Mouse (Mus musculus) urinary bladder, postnatal 36 days (tissue): ENCODE measurements at regions not wholly inside any gene's neighbourhood (a gene's known extent, or its start where the extent isn't known, plus 50 kb on each side); places are given as distances from the start of the nearest gene placed in this dataset.

Experiments used
- DNase-seq, 2 experiments: peaks; one replicate each; pipeline ENCODE4 v3.0.0; 2022; ENCODE audit warnings: low spot score in 2 of 2, mixed read lengths in 1 of 2

- DNase-seq = no peak
Observed at GRCm38 (mm10) chr14:40758441-40758840, 134.6 kb downstream of the Sh2d4b start.

GRCm38 (mm10) chr14:40740541-40740940 lies 152.5 kb downstream of the Sh2d4b start:
- no peak for DNase-seq

GRCm38 (mm10) chr14:40731861-40732260 lies 161.2 kb downstream of the Sh2d4b start:
- DNase-seq = peak; percentile 1 to 3

- no peak for DNase-seq
Observed at GRCm38 (mm10) chr14:40708981-40709531, 184.0 kb downstream of the Sh2d4b start.

- no peak for DNase-seq
Observed at GRCm38 (mm10) chr14:40707419-40707818, 185.6 kb downstream of the Sh2d4b start.

- DNase-seq = no peak
Observed at GRCm38 (mm10) chr14:40703451-40703850, 189.6 kb downstream of the Sh2d4b start.

GRCm38 (mm10) chr14:40681711-40682110 lies 211.4 kb downstream of the Sh2d4b start:
- no peak for DNase-seq

- no peak for DNase-seq
Observed at GRCm38 (mm10) chr14:40653558-40653957, 239.5 kb downstream of the Sh2d4b start.
